Comparison of ENCODE assay signal across 18 mouse cellular contexts in the genomic region with DNA sequence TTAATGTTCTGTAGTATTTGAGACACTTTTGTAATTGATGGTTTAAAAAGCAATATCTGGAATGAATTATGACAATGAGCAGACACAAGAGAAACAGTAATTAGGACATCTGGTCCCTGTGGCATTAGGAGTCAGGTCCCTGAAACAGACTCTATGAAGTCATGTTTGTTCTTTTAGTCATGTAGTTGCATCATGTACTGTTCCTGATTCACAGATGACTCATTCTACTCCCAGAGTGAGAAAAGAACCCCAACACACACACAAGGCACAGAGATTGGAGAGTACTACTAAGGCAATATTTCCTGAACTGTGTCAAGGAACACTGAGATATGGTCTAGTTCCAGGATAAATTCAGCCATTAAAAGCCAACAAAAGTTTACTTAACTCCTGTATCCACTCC.
"Had no signal": no experiment of that assay in that cellular context is flagged by ENCODE, and none has a peak within 500 bp of the region (broad histone marks: within the 10 kb centered on the region; RNA-seq: fewer than 3 reads in every experiment).

No protein-coding gene starts in this region.

- H3K9ac ChIP-seq: liver, embryonic 15.5 days; liver, postnatal 0 days; lung, embryonic 15.5 days; midbrain, embryonic 13.5 days; midbrain, embryonic 15.5 days; neural tube, embryonic 12.5 days had no signal

- DNase-seq: liver, postnatal 0 days; lung, adult 2 months; lung, postnatal 14 days; lung, postnatal 36 days; right cerebral cortex, postnatal 25 days; right cerebral cortex, postnatal 4 days; spleen, adult 18-20 months; thymus, adult 18-20 months; thymus, postnatal 14 days; thymus, postnatal 4 days had no signal

- H3K27me3 ChIP-seq: liver, embryonic 15.5 days; lung, embryonic 15.5 days; megakaryocyte, embryonic 14.5 days; midbrain, embryonic 13.5 days; midbrain, embryonic 15.5 days; neural tube, embryonic 12.5 days had no signal

- H3K4me3 ChIP-seq: liver, embryonic 15.5 days; lung, embryonic 15.5 days; megakaryocyte, embryonic 14.5 days; midbrain, embryonic 13.5 days; midbrain, embryonic 15.5 days; neural tube, embryonic 12.5 days had no signal

- H3K27ac ChIP-seq: liver, embryonic 15.5 days; lung, embryonic 15.5 days; macrophage; midbrain, embryonic 13.5 days; midbrain, embryonic 15.5 days; neural tube, embryonic 12.5 days had no signal

- H3K36me3 ChIP-seq: liver, embryonic 15.5 days; lung, embryonic 15.5 days; midbrain, embryonic 13.5 days; midbrain, embryonic 15.5 days; neural tube, embryonic 12.5 days had no signal

- H3K4me2 ChIP-seq: liver, embryonic 15.5 days; lung, embryonic 15.5 days; midbrain, embryonic 11.5 days; midbrain, embryonic 13.5 days; midbrain, embryonic 15.5 days; neural tube, embryonic 12.5 days had no signal

- H3K4me1 ChIP-seq: liver, embryonic 15.5 days; lung, embryonic 15.5 days; megakaryocyte, embryonic 14.5 days; midbrain, embryonic 13.5 days; midbrain, embryonic 15.5 days; neural tube, embryonic 12.5 days had no signal

- H3K9me3 ChIP-seq: liver, embryonic 15.5 days; lung, embryonic 15.5 days had no signal
